Mouse (Mus musculus): ENCODE measurements around the gene Akap2. TPM values are rescaled to one million over a fixed set of nuclear protein-coding genes. Genes with fewer than 3 reads are reported as not detected.
A peak's percentile ranks its signal among the peaks of the same experiment; 100 is the strongest.
"Not testable (repeated sequence)": the region's sequence is repeated elsewhere in the genome, so short reads cannot be mapped to it uniquely, and the experiment has no call there.

Akap2 gene
- total RNA-seq, 2 experiments from 2014 or later: 42.1 to 46.8 TPM

DNA sequence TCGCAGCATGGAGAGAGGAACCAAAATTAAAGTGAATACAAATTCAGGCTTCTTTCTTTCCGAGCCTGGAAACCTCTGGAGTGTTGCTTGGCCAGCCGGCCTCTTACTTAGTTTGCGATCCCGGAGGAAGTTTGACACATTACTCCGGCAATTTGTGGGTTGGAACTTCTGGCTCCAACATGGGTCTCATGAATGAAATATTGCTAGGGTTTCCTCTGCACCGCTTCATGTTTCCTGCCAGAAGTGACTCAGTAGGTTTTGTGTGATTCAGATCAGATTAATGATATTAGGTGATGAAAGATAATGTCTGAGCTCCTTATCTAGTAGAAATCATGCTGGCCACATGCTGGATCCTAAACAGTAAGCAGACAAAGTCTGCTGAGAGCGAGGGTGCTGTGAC, 144.4 kb downstream of the Akap2 start:
- DNase-seq (ENCODE audit: low spot score in 2 of 2): no peak

DNA sequence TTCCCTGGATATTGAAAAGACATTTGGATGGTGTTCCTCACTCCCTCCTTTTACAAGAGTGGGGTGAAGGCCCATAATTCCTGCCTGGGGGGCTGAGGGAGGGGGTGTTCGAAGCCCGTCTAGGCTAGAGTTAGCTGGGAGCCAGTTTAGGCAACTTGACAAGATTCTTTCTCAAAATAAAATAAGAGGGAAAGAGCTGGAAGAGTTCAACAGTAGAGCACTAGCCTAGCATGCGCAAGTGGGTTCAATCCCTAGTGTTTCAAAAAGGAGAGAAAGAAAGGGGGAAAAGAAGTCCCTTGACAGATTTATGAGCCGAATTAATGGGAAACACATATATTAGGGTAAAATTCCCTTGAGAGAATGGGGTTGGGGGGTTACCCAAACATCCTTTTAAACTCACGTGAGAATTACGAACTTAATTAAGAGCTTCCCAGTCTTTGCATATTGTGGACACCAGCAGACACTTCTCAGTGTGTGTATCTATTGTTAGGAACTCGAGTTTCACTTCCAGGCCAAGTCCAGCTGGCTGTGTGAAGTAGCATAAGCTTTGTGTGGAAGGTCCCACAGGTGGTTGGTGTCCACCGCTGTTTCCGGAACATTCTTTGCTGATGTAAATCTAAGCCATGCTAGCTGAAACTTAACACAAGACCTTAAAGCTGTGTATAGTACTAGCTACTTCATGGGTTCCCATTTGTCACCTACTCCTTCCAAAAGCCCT, 145.0 kb downstream of the Akap2 start:
- no peak for DNase-seq (ENCODE audit: low spot score in 2 of 2)

DNA sequence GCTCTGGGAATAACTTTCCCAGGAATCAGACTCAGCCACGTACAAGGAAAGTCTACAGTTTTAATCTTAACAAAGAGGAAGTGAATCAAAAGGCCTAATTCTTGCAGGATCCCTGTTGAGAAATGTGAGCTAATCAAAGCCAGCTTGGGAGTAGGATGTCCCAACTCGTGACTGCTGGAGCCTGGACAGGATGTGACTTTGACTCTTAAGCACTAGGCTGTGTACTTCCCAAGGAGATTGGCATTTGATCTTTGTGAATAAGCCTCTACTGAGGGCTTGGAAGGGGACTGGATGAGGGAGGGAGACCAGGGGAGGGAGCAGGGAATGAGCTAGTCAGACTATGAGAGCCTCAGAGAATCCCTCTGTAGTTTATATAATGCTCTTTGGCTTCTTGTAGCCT, 148.6 kb downstream of the Akap2 start:
- DNase-seq (ENCODE audit: low spot score in 2 of 2): no peak

DNA sequence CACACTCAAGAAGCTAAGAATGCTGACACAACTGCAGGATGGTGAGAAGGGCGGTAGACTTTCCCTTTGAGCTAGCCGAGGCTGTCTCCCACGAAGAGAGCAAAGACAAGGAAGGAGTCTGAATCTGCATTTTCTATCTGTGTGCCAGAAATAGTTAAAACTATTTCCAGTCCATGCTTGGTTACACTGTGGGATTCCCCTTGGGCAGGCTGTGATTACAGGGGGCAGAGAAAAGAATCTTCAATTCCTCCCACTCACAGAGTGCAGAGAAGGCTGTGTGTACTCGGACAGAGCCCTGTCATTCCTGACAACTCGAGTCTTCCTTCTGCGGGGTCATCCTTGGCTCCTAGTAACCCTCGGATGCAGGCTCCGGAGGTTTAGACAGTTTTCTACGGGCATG, 149.5 kb downstream of the Akap2 start:
- DNase-seq (ENCODE audit: low spot score in 2 of 2): no peak

DNA sequence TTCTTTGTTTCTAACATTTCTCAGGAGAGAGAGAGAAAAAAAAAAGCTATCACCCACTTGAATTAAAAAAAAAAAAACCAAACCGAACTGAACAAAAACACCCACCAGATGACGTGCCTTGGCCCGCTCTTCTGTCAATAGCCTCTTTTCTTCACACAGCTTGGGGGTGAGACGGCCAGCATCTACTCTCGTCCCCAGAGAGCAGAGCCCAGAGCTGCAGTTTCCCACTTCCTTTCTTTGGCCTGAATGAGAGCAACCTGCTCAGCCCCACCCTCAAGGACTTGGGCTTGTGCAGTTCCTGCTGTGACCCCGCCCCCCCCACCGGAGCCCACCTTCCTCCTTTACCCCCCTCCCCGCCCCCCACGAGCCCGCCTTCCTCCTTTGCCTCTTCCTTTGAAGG, 150.0 kb downstream of the Akap2 start:
- no peak for DNase-seq (ENCODE audit: low spot score in 2 of 2)

DNA sequence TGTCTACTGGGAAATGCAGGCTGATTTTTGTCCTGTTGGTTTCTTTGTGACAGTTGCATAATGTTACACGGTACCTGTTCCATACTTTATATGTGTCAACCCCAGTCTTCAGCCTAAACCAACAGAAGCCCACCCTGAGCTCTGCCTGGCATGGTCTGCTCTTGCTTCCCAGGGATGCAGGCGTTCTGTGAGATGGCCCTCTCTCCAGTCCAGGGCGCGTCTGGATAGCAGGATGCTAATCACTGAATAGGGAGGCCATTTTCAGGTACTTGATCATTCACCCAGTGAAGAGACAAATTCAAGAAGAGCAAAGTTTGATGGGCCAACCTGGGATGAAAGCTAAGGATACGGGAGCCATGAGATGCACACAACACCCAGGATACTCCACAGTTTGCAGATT, 161.7 kb downstream of the Akap2 start:
- DNase-seq (ENCODE audit: low spot score in 2 of 2): no peak

DNA sequence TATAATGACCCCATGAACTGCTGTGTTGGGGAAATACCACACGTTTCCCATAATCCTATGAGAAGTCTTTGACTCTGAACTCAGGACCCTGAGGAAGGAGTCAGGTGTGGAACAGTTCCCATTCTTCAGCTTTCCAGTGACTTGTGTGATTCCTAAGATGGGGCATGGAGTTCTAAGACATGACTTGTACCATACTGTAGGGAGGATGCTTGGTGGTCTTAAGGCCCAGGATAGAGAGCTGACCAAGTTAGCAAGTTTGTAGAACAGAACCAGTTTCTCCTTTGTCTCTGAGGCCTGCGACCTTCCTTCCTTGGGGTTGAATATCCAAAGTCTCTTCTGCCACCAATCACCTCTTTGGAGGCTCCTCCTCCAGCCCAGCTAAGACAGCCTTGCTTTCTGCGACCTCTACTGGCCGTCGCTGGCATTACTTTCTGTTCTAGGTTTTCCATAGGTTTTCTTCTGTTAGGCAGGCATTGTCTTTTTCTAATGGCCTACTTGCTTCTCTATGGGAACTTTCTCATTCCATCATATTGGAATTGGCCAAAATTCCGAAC, 162.4 kb downstream of the Akap2 start:
- DNase-seq (ENCODE audit: low spot score in 2 of 2): peak; percentile 84 to 92

DNA sequence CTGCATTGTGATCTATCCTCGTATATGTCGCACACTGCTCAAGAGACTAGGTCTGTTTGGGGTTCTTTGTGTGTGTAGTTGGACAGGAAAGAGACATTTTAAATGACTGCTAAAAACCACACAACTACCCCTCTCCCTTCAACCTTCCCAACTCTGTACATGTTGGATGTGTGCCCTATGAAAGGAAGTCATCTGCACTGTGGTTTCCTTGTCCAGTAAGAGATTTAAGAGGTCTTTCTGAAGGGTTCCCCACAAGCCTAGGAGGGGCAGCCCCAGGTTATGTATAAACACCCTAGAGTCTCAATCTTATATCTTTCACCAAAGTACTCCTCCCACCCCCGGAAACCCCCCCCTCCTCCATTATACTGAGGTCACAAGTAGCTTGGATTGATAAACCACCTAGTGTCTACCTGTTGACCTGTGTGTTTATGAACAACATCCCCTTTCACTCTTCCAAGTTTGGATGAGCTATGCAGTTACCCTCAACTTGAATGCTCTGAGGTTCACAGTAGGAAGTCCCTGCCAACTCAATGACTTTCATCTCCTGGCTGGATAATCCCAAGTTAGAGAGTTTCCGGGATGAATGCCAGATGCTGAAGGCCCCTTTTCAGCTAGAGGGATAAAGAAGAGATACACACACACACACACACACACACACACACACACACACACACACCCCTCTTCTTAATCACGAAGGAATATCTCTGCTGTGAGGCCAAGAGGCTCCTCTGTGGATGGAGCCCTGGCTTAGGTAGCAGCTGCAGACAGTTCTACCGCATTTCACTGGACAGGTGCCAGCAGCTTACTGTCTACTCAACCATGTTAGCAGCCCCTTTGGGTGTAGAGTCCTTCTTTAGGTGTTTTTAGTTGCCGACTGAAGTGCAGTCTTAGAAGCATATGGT, 166.3 kb downstream of the Akap2 start:
- DNase-seq (ENCODE audit: low spot score in 2 of 2): no peak

DNA sequence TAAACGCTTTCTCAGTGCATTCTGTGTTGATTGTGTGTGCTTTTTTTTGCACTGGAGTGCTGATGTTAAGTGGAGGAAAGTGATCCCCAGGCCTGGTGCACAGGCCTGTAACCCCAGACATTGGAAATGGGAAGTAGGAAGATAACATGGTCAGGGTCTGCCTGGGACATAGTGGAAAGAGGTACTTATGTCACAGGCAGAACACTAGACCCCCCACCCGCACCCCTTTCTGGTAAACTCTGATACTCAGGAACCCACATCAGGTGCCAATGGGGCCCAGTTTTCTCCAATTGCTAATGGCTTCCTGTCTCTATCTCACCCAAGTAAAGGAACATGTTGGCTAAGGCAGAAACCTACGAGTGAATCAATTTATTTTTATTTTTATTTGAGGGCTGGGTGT, 167.1 kb downstream of the Akap2 start:
- no peak for DNase-seq (ENCODE audit: low spot score in 2 of 2)

DNA sequence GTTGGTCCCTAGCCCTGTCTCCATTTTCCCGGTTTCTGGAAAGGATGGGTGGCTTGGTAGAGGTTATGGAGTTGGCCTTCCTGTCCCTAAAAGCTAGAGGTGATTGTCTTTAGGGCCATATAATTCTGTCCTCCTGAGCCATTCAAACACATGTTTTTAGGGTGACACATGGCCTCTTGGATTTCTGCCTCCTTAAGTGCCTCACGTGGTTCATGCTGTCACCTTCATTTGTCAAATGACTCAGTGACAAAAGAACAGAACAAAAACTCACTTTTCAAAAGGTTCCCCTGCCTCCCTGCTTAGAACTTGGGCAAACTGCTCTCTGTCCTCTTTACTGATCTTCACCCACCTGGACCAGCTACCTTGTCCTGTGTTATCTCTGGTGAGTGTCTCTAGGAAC, 167.7 kb downstream of the Akap2 start:
- no peak for DNase-seq (ENCODE audit: low spot score in 2 of 2)

DNA sequence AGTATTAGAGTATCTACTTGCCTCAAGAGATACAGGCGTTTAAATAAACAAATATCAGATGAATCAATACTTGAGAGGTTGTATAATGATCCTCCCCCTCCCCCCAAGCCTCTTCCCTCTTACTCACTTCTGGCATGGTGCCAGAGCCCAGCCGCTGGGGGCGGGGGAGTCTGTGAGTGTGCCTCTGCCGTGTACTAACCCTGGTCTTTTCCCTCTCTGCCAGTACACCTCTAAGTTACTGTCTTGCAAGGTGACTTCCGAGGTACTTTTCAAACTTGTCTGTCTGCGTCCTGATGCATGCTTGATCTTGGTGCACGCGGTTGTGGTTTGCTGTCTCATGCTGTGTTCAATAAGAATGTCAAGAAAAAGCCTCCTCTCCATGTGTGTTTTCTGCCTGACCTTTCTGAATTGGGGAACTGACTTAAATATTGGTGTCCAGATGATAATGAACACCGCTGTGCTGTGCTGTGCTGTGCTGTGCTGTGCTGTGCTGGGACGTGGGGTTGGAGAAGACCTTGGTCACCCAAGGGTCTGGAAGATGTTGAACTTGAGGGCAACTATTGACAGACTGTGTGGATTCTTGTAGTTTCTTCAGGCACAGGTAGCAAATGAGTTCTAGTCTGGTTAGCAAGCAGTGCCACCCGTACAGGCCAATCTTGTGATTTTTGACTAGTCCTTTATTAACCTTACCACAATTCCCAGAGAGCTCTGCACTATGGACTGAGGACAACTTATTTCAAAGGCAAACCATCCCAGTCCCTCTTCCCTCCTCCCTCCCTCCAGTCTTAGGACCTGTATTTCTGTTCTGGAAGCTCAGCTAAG, 168.8 kb downstream of the Akap2 start:
- no peak for DNase-seq (ENCODE audit: low spot score in 2 of 2)

DNA sequence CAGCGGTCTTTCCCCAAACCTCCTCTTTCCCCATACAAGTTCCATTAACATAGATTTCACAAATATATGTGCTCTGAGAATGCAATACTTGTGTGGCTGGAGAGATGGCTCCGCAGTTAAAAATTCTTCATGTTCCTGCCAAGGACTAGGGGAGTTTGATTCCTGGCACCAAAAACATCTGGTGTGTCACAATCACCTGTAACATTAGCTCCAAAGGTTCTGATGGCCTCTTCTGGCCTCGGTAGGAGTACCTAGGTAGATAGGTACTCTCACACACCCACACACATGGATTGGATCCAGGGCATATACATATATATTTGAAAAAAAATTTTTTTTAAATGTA, 169.4 kb downstream of the Akap2 start:
- no peak for DNase-seq (ENCODE audit: low spot score in 2 of 2)

DNA sequence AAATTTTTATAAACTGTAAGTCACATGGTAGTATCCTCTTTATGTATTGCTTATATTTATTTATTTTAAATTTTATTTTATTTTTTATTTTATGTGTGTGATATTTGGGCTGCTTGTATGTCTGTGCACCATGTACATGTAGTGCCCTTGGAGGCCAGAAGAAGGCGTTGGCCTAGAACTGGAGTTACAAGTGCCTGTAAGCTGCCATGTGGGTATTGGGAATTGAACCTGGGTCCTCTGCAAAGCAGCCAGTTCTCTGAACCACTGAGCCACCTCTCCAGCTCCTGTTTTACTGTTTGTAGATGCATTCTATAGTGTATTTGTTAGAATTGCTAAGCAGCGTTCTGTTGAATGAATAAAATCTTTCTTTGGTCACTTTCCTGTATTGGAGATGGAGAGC, 170.8 kb downstream of the Akap2 start:
- no peak for DNase-seq (ENCODE audit: low spot score in 2 of 2)

DNA sequence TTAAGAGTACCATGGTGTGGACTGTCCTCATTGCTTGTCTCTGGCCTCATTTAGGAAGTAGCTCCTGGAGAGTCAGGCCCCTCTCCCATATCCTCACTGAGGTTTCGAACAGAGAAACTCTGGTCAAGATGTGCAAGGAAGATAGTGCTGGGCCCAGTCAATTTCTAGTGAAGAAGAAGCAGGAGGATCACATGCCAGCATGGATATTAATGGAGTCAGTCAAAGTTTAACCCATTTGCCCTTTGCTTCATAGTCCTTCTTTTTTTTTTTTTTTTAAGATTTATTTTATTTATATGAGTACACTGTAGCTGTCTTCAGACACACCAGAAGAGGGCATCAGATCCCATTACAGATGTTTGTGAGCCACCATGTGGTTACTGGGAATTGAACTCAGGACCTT, 171.5 kb downstream of the Akap2 start:
- DNase-seq (ENCODE audit: low spot score in 2 of 2): not testable (repeated sequence)

DNA sequence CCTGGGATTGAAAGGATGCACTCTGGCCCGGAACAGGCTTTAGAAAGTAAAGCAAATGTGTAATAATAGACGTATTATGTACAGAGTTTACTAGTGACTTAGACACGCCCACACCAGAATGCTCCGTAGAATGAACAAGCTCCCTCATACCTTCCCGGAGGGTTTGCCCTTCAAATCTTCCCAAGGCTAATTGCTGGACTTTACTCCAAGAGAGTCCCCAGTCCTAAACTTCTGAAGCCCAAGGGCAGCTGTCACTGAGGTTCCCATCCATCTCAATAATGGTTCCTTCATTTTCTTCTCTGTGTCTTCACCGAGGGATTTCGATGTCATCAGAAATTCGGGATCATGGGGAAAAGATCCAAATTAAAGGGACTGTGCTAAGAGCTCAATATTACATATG, 172.3 kb downstream of the Akap2 start:
- DNase-seq (ENCODE audit: low spot score in 2 of 2): no peak

DNA sequence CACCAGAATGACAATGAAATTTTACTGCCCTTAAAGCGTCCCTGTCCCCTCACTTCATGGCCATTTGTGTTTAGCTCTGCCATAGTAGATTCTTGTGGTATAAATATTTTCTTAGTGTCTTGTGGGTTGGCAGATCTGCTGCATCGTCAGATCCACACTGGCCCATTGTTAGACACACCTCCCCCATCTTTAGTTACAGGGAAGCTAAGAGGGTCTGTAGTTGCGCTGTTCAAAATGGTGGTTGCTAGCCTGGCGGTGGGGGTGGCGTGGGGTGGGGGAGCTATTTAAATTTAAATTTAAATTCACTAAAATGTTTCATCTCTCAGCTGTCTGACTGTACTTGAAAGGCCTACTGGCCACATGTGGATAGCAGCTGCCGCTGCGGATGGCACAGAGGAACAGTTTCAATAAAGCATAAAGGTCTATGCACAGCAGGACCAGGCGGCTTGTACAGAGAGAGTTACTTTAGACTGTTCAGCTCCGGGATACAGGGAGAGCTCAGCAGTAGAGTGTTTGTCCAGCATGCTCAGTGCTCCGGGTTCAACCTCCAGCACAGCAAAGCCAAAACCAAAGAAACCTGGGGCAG, 174.6 kb downstream of the Akap2 start:
- no peak for DNase-seq (ENCODE audit: low spot score in 2 of 2)

DNA sequence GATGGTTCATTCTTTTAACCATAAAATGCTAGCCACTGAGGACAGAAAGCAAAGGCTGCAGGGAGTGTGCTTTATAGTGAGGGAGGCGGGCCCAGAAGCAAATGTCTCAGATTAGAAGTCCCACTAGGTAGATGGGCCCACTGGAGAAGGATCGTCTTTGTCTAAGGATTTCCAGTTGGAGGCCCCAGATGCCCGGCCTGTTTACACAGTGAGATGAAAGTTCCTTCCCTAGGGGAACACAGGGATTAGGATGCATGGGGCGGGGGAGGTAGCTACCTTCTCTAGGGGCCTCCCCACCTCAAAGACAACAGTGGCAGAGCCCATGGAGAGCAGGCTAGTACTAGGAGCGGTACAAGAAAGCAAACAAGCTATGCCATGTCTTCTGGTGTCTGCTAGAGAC, 177.7 kb downstream of the Akap2 start:
- DNase-seq (ENCODE audit: low spot score in 2 of 2): no peak

DNA sequence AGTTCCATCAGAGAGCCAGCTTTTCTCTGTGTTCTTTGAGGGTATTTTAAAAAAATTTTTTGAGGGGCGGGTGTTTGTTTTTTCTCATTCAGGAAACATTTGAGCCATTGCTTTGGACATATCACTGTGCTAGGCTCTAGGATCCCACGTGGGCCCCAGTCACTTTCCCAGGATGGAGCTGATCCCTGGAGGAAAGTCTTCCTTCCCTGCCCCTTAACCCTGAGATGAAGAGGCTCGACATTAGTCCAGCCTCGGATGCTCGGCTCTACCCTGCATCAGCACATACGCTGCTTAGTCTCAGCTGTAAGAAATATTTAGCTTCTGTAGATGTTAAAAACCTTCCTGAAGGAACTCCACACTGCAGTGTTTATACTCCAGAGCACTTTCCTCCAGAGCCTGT, 178.4 kb downstream of the Akap2 start:
- no peak for DNase-seq (ENCODE audit: low spot score in 2 of 2)

DNA sequence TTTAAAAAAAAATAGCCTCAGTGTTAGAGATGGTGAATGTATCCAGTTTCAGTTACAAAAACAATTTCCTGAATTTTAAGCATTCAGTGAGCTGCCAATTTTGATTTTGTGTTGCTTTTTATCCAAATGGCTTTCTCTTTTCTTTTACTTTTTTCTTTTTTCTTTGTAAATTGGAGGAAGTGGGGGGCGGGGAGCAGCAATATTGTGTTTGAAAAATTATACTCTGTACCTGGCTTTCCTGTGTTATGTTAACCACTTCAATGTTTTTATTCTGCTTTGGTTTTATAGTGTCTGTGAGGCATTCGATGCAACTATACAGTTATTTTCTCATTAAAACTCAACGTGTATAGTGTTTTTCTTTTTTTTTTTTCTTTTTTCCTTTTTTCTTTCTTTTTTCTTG, 179.2 kb downstream of the Akap2 start:
- DNase-seq (ENCODE audit: low spot score in 2 of 2): no peak

DNA sequence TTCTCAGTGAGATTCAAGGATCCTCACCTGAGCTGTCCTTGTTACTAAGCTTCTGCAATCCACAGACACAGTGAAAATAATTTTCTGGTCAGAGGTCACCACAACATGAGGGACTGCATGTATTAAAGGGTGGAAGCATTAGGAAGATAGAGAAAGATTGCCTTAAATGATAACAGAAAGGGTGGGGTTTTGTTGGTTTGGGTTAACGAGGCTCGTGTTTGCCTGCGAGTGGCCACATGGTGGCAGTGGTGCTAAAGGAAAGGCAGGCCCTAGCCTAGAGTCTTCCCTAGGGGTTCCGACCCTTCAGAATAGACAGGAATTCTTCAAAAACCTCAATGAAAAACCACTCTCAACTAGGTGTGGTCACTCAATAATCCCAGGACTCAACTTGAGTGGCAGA, 183.8 kb downstream of the Akap2 start:
- peak in 1 of 2 experiments; percentile 49 for DNase-seq (ENCODE audit: low spot score in 2 of 2)

DNA sequence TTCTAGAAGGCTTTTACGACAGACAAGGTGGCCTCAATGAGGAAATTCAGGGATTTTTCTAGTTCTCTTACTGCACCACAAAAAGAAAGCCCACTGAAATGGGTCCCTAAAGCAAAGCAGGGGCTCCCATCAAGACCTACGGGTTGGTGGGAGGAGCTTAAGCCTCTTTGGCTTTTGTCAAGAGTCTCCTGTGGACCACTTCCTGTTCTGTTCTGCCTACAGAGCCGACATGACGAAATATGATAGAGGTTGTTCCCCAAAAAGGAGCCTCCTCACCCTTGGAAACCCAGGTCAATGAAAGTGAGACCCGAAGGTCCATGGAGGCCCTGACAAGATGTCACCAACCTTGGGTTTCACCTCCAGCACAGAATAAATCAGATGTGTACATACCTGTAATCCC, 185.2 kb downstream of the Akap2 start:
- no peak for DNase-seq (ENCODE audit: low spot score in 2 of 2)

All from left cerebral cortex, adult 18-20 months (tissue).